Mouse (Mus musculus): ENCODE results near the gene Apoa4. TPM values are rescaled to one million over a fixed set of nuclear protein-coding genes. Genes with fewer than 3 reads are reported as not detected.

Apoa4 gene
- total and polyA plus RNA-seq, 3 experiments, result not detected

DNA sequence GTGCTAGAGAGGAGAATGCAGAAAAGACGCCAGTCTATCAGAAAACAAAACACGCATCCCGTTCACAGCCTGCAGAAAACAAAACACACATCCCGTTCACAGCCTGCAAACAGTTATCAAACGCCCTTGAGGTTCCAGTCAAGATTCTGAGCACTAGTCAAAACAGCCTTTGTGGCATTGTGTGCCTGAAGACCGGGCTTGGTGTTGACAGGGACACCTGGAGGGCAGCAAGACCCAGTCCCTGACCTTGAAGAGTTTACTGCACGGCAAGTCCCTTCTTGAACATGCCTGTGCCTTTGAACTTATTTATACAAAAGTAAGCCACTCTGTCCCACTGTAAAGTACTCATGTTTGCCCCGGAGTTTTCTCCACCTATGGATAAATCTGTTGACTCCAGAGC, 3.1 kb downstream of the Apoa4 start:
- no peak for TF ChIP-seq POLR2AphosphoS2 (IDR thresholded peaks at IDR 0.05; ENCODE audit: low read length)
- no peak for DNase-seq (ENCODE audit: low read depth, low spot score)
- no peaks in the 10 kb centered on the region for H3K36me3 ChIP-seq (ENCODE audit: control insufficient read depth in 1 of 2, insufficient read depth in 2 of 2, low read length in 2 of 2)
- H3K27me3 ChIP-seq (ENCODE audit: control insufficient read depth in 1 of 2, insufficient read depth in 2 of 2, low read length in 2 of 2), result no peaks in the 10 kb centered on the region
- H3K9me3 ChIP-seq (replicated peaks; ENCODE audit: insufficient read depth, low read length), result no peaks in the 10 kb centered on the region
- no peak overlapping the region for H3K9ac ChIP-seq (ENCODE audit: control insufficient read depth, low read depth, low read length, poor library complexity, severe bottlenecking)
- no peak overlapping the region for H3K27ac ChIP-seq (ENCODE audit: control insufficient read depth, low read depth, low read length)
- no peak overlapping the region for H3K4me3 ChIP-seq (ENCODE audit: control insufficient read depth in 1 of 2, insufficient read depth in 1 of 2, low read depth in 2 of 2, low read length in 2 of 2)
- no peaks in the 10 kb centered on the region for H3K4me1 ChIP-seq (ENCODE audit: control insufficient read depth in 1 of 2, insufficient read depth in 2 of 2, low read length in 2 of 2)
- H3K79me2 ChIP-seq (ENCODE audit: control insufficient read depth, insufficient read depth, low read length, poor library complexity), result no peaks in the 10 kb centered on the region

- no peaks in the 10 kb centered on the region for H3K27me3 ChIP-seq (ENCODE audit: control insufficient read depth in 1 of 2, insufficient read depth in 2 of 2, low read length in 2 of 2)
- no peaks in the 10 kb centered on the region for H3K79me2 ChIP-seq (ENCODE audit: control insufficient read depth, insufficient read depth, low read length, poor library complexity)
- DNase-seq (ENCODE audit: low read depth, low spot score), result peak; percentile 91
- no peaks in the 10 kb centered on the region for H3K9me3 ChIP-seq (replicated peaks; ENCODE audit: insufficient read depth, low read length)
- no peaks in the 10 kb centered on the region for H3K4me1 ChIP-seq (ENCODE audit: control insufficient read depth in 1 of 2, insufficient read depth in 2 of 2, low read length in 2 of 2)
- peak overlapping the region; percentile 53 to 63 for H3K4me3 ChIP-seq (ENCODE audit: control insufficient read depth in 1 of 2, insufficient read depth in 1 of 2, low read depth in 2 of 2, low read length in 2 of 2)
- no peaks in the 10 kb centered on the region for H3K36me3 ChIP-seq (ENCODE audit: control insufficient read depth in 1 of 2, insufficient read depth in 2 of 2, low read length in 2 of 2)
- H3K9ac ChIP-seq (ENCODE audit: control insufficient read depth, low read depth, low read length, poor library complexity, severe bottlenecking), result peak overlapping the region; percentile 60
- no peak overlapping the region for H3K27ac ChIP-seq (ENCODE audit: control insufficient read depth, low read depth, low read length)
- no peak for TF ChIP-seq EP300 (IDR thresholded peaks at IDR 0.05; ENCODE audit: low read depth in 1 of 2, low read length in 2 of 2)
- peak; percentile 88 for TF ChIP-seq ZNF384 (IDR thresholded peaks at IDR 0.05; ENCODE audit: low read depth, low read length)
- TF ChIP-seq USF2 (IDR thresholded peaks at IDR 0.05; ENCODE audit: borderline replicate concordance in 1 of 2, insufficient read depth in 1 of 2, low read depth in 1 of 2, low read length in 2 of 2), result no peak
- no peak for TF ChIP-seq GATA1 (IDR thresholded peaks at IDR 0.05; ENCODE audit: low read depth, low read length)
- TF ChIP-seq CTCF (IDR thresholded peaks at IDR 0.05 in 2 of 3, conservative IDR thresholded peaks at IDR 0.05 in 1 of 3; ENCODE audit: control insufficient read depth in 1 of 3, insufficient read depth in 1 of 3, low read depth in 2 of 3, low read length in 3 of 3, poor library complexity in 1 of 3, severe bottlenecking in 1 of 3), result peak; percentile 75 to 87 (median 78)
- no peak for TF ChIP-seq E2F4 (IDR thresholded peaks at IDR 0.05; ENCODE audit: borderline replicate concordance, low read depth, low read length)
- TF ChIP-seq MAFK (IDR thresholded peaks at IDR 0.05; ENCODE audit: borderline replicate concordance, low read depth, low read length), result no peak
- TF ChIP-seq MAX (IDR thresholded peaks at IDR 0.05; ENCODE audit: low read length), result no peak
- TF ChIP-seq SIN3A (IDR thresholded peaks at IDR 0.05; ENCODE audit: low read length), result no peak; the same call in 1 of the 2 replicates
- TF ChIP-seq RAD21 (IDR thresholded peaks at IDR 0.05; ENCODE audit: low read depth, low read length), result peak; percentile 94
- TF ChIP-seq MAZ (IDR thresholded peaks at IDR 0.05; ENCODE audit: low read depth, low read length), result no peak
- TF ChIP-seq POLR2AphosphoS2 (IDR thresholded peaks at IDR 0.05; ENCODE audit: low read length), result no peak
- TF ChIP-seq KAT2A (conservative IDR thresholded peaks at IDR 0.05; ENCODE audit: low read depth, low read length), result no peak
- no peak for TF ChIP-seq USF1 (IDR thresholded peaks at IDR 0.05; ENCODE audit: low read depth, low read length)
- peak; percentile 99 for TF ChIP-seq JUND (IDR thresholded peaks at IDR 0.05; ENCODE audit: low read depth, low read length)
- no peak for TF ChIP-seq ELF1 (IDR thresholded peaks at IDR 0.05; ENCODE audit: low read depth, low read length)
- TF ChIP-seq TBP (IDR thresholded peaks at IDR 0.05; ENCODE audit: low read depth, low read length), result no peak
- TF ChIP-seq MYB (IDR thresholded peaks at IDR 0.05; ENCODE audit: low read depth, low read length), result no peak
- no peak for TF ChIP-seq ETS1 (IDR thresholded peaks at IDR 0.05; ENCODE audit: low read depth, low read length)
- no peak for TF ChIP-seq ZKSCAN1 (IDR thresholded peaks at IDR 0.05; ENCODE audit: low read depth, low read length)
- TF ChIP-seq MEF2A (IDR thresholded peaks at IDR 0.05; ENCODE audit: extremely low read depth, insufficient replicate concordance, low read depth, low read length, poor library complexity, severe bottlenecking), result no peak
- TF ChIP-seq UBTF (IDR thresholded peaks at IDR 0.05; ENCODE audit: borderline replicate concordance, insufficient read depth, low read depth, low read length), result no peak
- TF ChIP-seq GABPA (IDR thresholded peaks at IDR 0.05; ENCODE audit: low read depth, low read length), result no peak
- no peak for TF ChIP-seq CHD1 (IDR thresholded peaks at IDR 0.05; ENCODE audit: low read depth, low read length)
- no peak for TF ChIP-seq POLR2AphosphoS5 (IDR thresholded peaks at IDR 0.05; ENCODE audit: borderline replicate concordance, low read depth, low read length)
- no peak for TF ChIP-seq POLR2A (IDR thresholded peaks at IDR 0.05; ENCODE audit: control insufficient read depth in 1 of 2, insufficient read depth in 1 of 2, low read depth in 1 of 2, low read length in 2 of 2, poor library complexity in 1 of 2)
- TF ChIP-seq MXI1 (IDR thresholded peaks at IDR 0.05; ENCODE audit: low read depth, low read length), result no peak
- peak; percentile 85 for TF ChIP-seq SMC3 (IDR thresholded peaks at IDR 0.05; ENCODE audit: low read depth, low read length)
- TF ChIP-seq ZC3H11A (IDR thresholded peaks at IDR 0.05; ENCODE audit: low read depth, low read length), result peak; percentile 88
- TF ChIP-seq TAL1 (IDR thresholded peaks at IDR 0.05; ENCODE audit: low read length), result no peak
- TF ChIP-seq RCOR1 (IDR thresholded peaks at IDR 0.05; ENCODE audit: low read depth, low read length), result no peak
- no peak for TF ChIP-seq ZMIZ1 (IDR thresholded peaks at IDR 0.05; ENCODE audit: low read depth, low read length)
These were observed 6.3 kb downstream of the Apoa4 start for GRCm38 (mm10) chr9:46246752-46247324.

Measured in MEL (cell line).